Mouse (Mus musculus) heart, embryonic 16.5 days (tissue): ENCODE results near the gene Emx1. TPM values are rescaled to one million over a fixed set of nuclear protein-coding genes. Genes with fewer than 3 reads are reported as not detected.
A peak's percentile ranks its signal among the peaks of the same experiment; 100 is the strongest.
"Not testable (repeated sequence)": the region's sequence is repeated elsewhere in the genome, so short reads cannot be mapped to it uniquely, and the experiment has no call there.

ENCODE experiments used
- ATAC-seq: fragments of 200-750 bp; cut with Nextera tagmentation; replicated peaks from 2 replicates; pipeline ENCODE4 v1.8.0; 2017; ENCODE audit warnings: moderate number of reproducible peaks; ENCODE audit not compliant: insufficient read depth, low FRiP score; ENCODE audit errors: extremely low read depth
- H3K27ac ChIP-seq: fragments of 300-500 bp; sonication (generic); 2 replicates; pipeline ENCODE4 v1.5.1; 2014; ENCODE audit warnings: mild to moderate bottlenecking, low read length, control low read depth, moderate library complexity
- H3K27me3 ChIP-seq: fragments of 300-500 bp; sonication (generic); 2 replicates; pipeline ENCODE4 v1.6.1; 2014; ENCODE audit warnings: low read length, mixed read lengths; ENCODE audit not compliant: control insufficient read depth, insufficient read depth
- H3K36me3 ChIP-seq: fragments of 300-500 bp; sonication (generic); 2 replicates; pipeline ENCODE4 v1.6.1; 2014; ENCODE audit not compliant: control insufficient read depth, insufficient read depth
- H3K4me1 ChIP-seq: fragments of 300-500 bp; sonication (generic); 2 replicates; pipeline ENCODE4 v1.6.1; 2014; ENCODE audit warnings: low read length, mixed read lengths; ENCODE audit not compliant: control insufficient read depth, insufficient read depth
- H3K4me2 ChIP-seq: fragments of 300-500 bp; sonication (generic); 2 replicates; pipeline ENCODE4 v1.6.1; 2014; ENCODE audit warnings: low read depth, mild to moderate bottlenecking, control low read depth, low read length
- H3K4me3 ChIP-seq: fragments of 300-500 bp; sonication (generic); 2 replicates; pipeline ENCODE4 v1.5.1; 2014; ENCODE audit warnings: mild to moderate bottlenecking, control low read depth, low read length
- H3K9ac ChIP-seq: fragments of 300-500 bp; sonication (generic); 2 replicates; pipeline ENCODE4 v1.6.1; 2014; ENCODE audit warnings: low read length, control low read depth
- H3K9me3 ChIP-seq: fragments of 300-500 bp; sonication (generic); replicated peaks from 2 replicates; pipeline ENCODE4 v1.6.1; 2016; ENCODE audit warnings: low read length; ENCODE audit not compliant: control insufficient read depth
- WGBS: fragments of 180-500 bp; shearing (Covaris S2); extraction: QIAGEN DNeasy Blood & Tissue Kit; methylation state at CpG from one replicate; pipeline ENCODE4 v1.1.7; 2014; 5-methylcytosine and 5-hydroxymethylcytosine counted together
- polyA plus RNA-seq: library from polyadenylated mRNA; unstranded; fragments of >200 nt; fragmentation: Nextera tagmentation; extraction: Ambion mirVana; gene quantifications from 2 replicates; pipeline ENCODE4 v1.2.1, GENCODE M21; 2015

Gene Emx1
- not detected in 2 replicates for polyA plus RNA-seq

- Histone ChIP-seq H3K9ac (no peak within 1 kb of the TSS), H3K9me3 (no peaks in the 10 kb centered on the region), H3K27me3 (peaks cover 80% of the 10 kb centered on the region), H3K4me1 (peaks cover 16% of the 10 kb centered on the region), H3K36me3 (no peaks in the 10 kb centered on the region), H3K4me3 (peak within 1 kb of the TSS; percentile 47), H3K27ac (no peak within 1 kb of the TSS), H3K4me2 (peak within 1 kb of the TSS; percentile 68)
- peak; percentile 37; the same call in 1 of the 2 replicates for ATAC-seq
- WGBS, result 1% methylated on average over 75 of the region's 81 CpGs
Measured at GRCm38 (mm10) chr6:85187340-85188211, at the start of gene Emx1. Gene Emx1, plus strand, starts transcription at chr6:85187438.

GRCm38 (mm10) chr6:85139534-85139933 lies 47.7 kb upstream of the Emx1 start:
- no peak for ATAC-seq
- Histone ChIP-seq H3K27ac (no peak overlapping the region), H3K4me1 (peaks cover 4% of the 10 kb centered on the region), H3K4me2 (no peak overlapping the region), H3K9me3 (no peaks in the 10 kb centered on the region), H3K27me3 (no peaks in the 10 kb centered on the region), H3K9ac (no peak overlapping the region), H3K4me3 (no peak overlapping the region), H3K36me3 (no peaks in the 10 kb centered on the region; the same call in 1 of the 2 replicates)
- WGBS, result 86% methylated on average over 2 of the region's 2 CpGs

- not testable (repeated sequence) for H3K27ac ChIP-seq, H3K27me3 ChIP-seq, ATAC-seq, H3K4me1 ChIP-seq, H3K36me3 ChIP-seq, H3K4me3 ChIP-seq, H3K9ac ChIP-seq, H3K4me2 ChIP-seq, H3K9me3 ChIP-seq
- WGBS, result 7% methylated on average over 6 of the region's 7 CpGs
Measured at GRCm38 (mm10) chr6:85141013-85141412, 46.2 kb upstream of the Emx1 start.

- H3K27me3 ChIP-seq, result no peaks in the 10 kb centered on the region
- H3K9me3 ChIP-seq, result no peaks in the 10 kb centered on the region
- no peaks in the 10 kb centered on the region for H3K36me3 ChIP-seq
- H3K27ac ChIP-seq, result no peak overlapping the region
- ATAC-seq, result no peak
- no peak overlapping the region for H3K4me3 ChIP-seq
- H3K4me1 ChIP-seq, result no peaks in the 10 kb centered on the region
- H3K9ac ChIP-seq, result no peak overlapping the region
- no peak overlapping the region for H3K4me2 ChIP-seq
- 54% methylated on average over 3 of the region's 3 CpGs for WGBS
Measured at GRCm38 (mm10) chr6:85144466-85144865, 42.8 kb upstream of the Emx1 start.

GRCm38 (mm10) chr6:85147636-85148035 lies 39.6 kb upstream of the Emx1 start:
- no peaks in the 10 kb centered on the region for H3K27me3 ChIP-seq
- 49% methylated on average over 3 of the region's 3 CpGs for WGBS

GRCm38 (mm10) chr6:85150386-85150785 lies 36.9 kb upstream of the Emx1 start:
- H3K4me2 ChIP-seq, result no peak overlapping the region
- WGBS, result 69% methylated on average over 3 of the region's 3 CpGs
- no peak overlapping the region for H3K9ac ChIP-seq
- no peaks in the 10 kb centered on the region for H3K9me3 ChIP-seq
- no peaks in the 10 kb centered on the region for H3K4me1 ChIP-seq
- H3K4me3 ChIP-seq, result no peak overlapping the region
- H3K36me3 ChIP-seq, result no peaks in the 10 kb centered on the region
- no peak for ATAC-seq
- no peak overlapping the region for H3K27ac ChIP-seq
- H3K27me3 ChIP-seq, result no peaks in the 10 kb centered on the region

More at GRCm38 (mm10) chr6:85147636-85148035, 39.6 kb upstream of the Emx1 start:
- no peaks in the 10 kb centered on the region for H3K9me3 ChIP-seq
- H3K4me2 ChIP-seq, result no peak overlapping the region
- H3K4me3 ChIP-seq, result no peak overlapping the region
- no peaks in the 10 kb centered on the region for H3K36me3 ChIP-seq
- no peak overlapping the region for H3K27ac ChIP-seq
- no peak for ATAC-seq
- no peak overlapping the region for H3K9ac ChIP-seq
- no peaks in the 10 kb centered on the region for H3K4me1 ChIP-seq

- Histone ChIP-seq H3K9ac (no peak overlapping the region), H3K4me2 (no peak overlapping the region), H3K27me3 (no peaks in the 10 kb centered on the region), H3K27ac (no peak overlapping the region), H3K9me3 (no peaks in the 10 kb centered on the region), H3K4me3 (no peak overlapping the region), H3K4me1 (no peaks in the 10 kb centered on the region), H3K36me3 (no peaks in the 10 kb centered on the region)
- peak; percentile 67 for ATAC-seq
- WGBS, result 10% methylated on average over 9 of the region's 9 CpGs
Measured at GRCm38 (mm10) chr6:85153970-85154540, 33.2 kb upstream of the Emx1 start.

- ATAC-seq, result peak; percentile 56; the same call in 1 of the 2 replicates
- Histone ChIP-seq H3K9ac (peak overlapping the region; percentile 64), H3K4me1 (no peaks in the 10 kb centered on the region), H3K9me3 (no peaks in the 10 kb centered on the region), H3K27ac (no peak overlapping the region), H3K36me3 (no peaks in the 10 kb centered on the region), H3K4me3 (peak overlapping the region; percentile 50), H3K27me3 (no peaks in the 10 kb centered on the region), H3K4me2 (peak overlapping the region; percentile 73)
- WGBS, result 2% methylated on average over 34 of the region's 34 CpGs
Measured at GRCm38 (mm10) chr6:85154861-85155528, 32.2 kb upstream of the Emx1 start.

- not testable (repeated sequence) for H3K4me3 ChIP-seq, H3K27me3 ChIP-seq, H3K4me1 ChIP-seq, H3K4me2 ChIP-seq, H3K9me3 ChIP-seq, H3K27ac ChIP-seq, H3K36me3 ChIP-seq, H3K9ac ChIP-seq, ATAC-seq
- WGBS, result 84% methylated on average over 2 of the region's 2 CpGs
Measured at GRCm38 (mm10) chr6:85156551-85156950, 30.7 kb upstream of the Emx1 start.
